Mouse (Mus musculus) heart, postnatal 0 days (tissue): Measurements from ENCODE around the gene Lhfpl2.

Source experiments
- CTCF ChIP-seq: IDR thresholded peaks from 2 replicates; pipeline ENCODE4 v1.5.1; 2016; ENCODE audit warnings: antibody characterized with exemption, control low read depth, low read depth
- EP300 ChIP-seq: IDR thresholded peaks from 2 replicates; pipeline ENCODE4 v1.6.1; 2016; ENCODE audit warnings: antibody characterized with exemption, low read depth

- TF ChIP-seq CTCF, result no peak
- TF ChIP-seq EP300, result no peak
These were observed 31.2 kb downstream of the Lhfpl2 start for GRCm38 (mm10) chr13:94088788-94089187.
